Mouse (Mus musculus) neural tube, embryonic 15.5 days (tissue): ENCODE measurements around the gene Chd3. TPM values are rescaled to one million over a fixed set of nuclear protein-coding genes. Genes with fewer than 3 reads are reported as not detected.

ENCODE experiments used
- ATAC-seq: fragments of 200-750 bp; cut with Nextera tagmentation; 2 replicates; pipeline ENCODE4 v1.8.0; 2017; ENCODE audit warnings: mild to moderate bottlenecking, moderate TSS enrichment, moderate library complexity; ENCODE audit not compliant: low FRiP score
- H3K27ac ChIP-seq: fragments of 300-500 bp; sonication (generic); replicated peaks from 2 replicates; pipeline ENCODE4 v1.5.1; 2015; ENCODE audit warnings: mild to moderate bottlenecking, inconsistent platforms
- H3K27me3 ChIP-seq: fragments of 300-500 bp; sonication (generic); replicated peaks from 2 replicates; pipeline ENCODE4 v1.6.1; 2015; ENCODE audit warnings: inconsistent platforms
- H3K36me3 ChIP-seq: fragments of 300-500 bp; sonication (generic); 2 replicates; pipeline ENCODE4 v1.6.1; 2015; ENCODE audit warnings: inconsistent platforms
- H3K4me1 ChIP-seq: fragments of 300-500 bp; sonication (generic); 2 replicates; pipeline ENCODE4 v1.6.1; 2015; ENCODE audit warnings: inconsistent platforms
- H3K4me2 ChIP-seq: fragments of 300-500 bp; sonication (generic); 2 replicates; pipeline ENCODE4 v1.6.1; 2015; ENCODE audit warnings: inconsistent platforms, mild to moderate bottlenecking, moderate library complexity
- H3K4me3 ChIP-seq: fragments of 300-500 bp; sonication (generic); replicated peaks from 2 replicates; pipeline ENCODE4 v1.5.1; 2015; ENCODE audit warnings: mild to moderate bottlenecking, inconsistent platforms
- H3K9ac ChIP-seq: fragments of 300-500 bp; sonication (generic); replicated peaks from 2 replicates; pipeline ENCODE4 v1.6.1; 2015; ENCODE audit warnings: mild to moderate bottlenecking, inconsistent platforms
- H3K9me3 ChIP-seq: fragments of 300-500 bp; sonication (generic); replicated peaks from 2 replicates; pipeline ENCODE4 v1.6.1; 2016; ENCODE audit warnings: inconsistent platforms
- WGBS: fragments of 180-500 bp; shearing (Covaris S2); methylation state at CpG from one replicate; pipeline ENCODE4 v1.1.7; 2015; ENCODE audit warnings: mixed read lengths; 5-methylcytosine and 5-hydroxymethylcytosine counted together
- polyA plus RNA-seq: library from polyadenylated mRNA; unstranded; fragments of >200 nt; fragmentation: Nextera tagmentation; extraction: Ambion mirVana; gene quantifications from 2 replicates; pipeline ENCODE4 v1.2.1, GENCODE M21; 2015

Gene Chd3
- polyA plus RNA-seq, 1 experiment from 2014 or later, result 76.1 TPM

DNA sequence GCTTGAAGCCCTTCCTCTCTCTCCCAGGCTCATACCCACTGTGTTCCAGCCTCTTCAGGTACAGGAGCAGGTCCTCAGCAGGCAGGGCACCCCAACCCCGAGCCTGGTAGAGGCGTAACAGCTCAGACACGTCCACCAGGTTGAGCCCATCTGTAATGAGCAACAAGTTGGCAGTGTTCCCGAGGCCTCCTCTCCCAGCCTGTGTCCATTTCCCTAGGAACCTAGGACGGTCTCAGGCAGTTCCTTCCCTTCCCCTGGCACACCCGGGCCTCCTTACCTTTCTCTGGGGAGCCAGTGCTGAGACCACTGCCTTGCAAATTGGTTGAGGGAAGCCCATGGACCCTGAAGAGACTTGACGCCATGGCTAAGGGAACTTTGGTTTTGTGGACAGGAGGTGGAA is 66.4 kb downstream of the Chd3 start:
- Histone ChIP-seq H3K4me2 (no peak overlapping the region), H3K4me1 (no peaks in the 10 kb centered on the region), H3K36me3 (peaks cover 75% of the 10 kb centered on the region), H3K9me3 (no peaks in the 10 kb centered on the region), H3K27ac (no peak overlapping the region), H3K4me3 (no peak overlapping the region), H3K27me3 (no peaks in the 10 kb centered on the region), H3K9ac (no peak overlapping the region)
- WGBS, result 88% methylated on average over 7 of the region's 7 CpGs
- no peak for ATAC-seq

DNA sequence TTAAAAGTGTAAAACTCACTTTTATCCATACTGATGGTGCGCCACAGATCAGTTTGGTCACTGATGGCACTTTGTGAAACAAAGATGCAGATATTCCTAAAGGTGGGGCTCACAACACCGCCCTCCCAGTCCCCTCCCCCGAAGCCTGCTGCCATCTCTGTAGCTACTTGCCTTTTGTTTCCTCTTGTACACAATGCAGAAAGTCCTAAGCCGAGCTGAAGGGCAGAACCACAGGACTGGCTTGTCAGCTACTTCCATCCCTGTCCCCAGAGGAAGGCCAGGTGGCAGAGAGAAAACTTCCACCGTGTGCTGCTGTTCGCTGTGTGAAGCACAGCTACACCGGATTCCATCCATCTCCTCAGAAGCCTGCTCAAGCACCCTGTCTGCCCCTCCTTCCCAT is 71.0 kb downstream of the Chd3 start:
- no peak for ATAC-seq
- no peak overlapping the region for H3K4me2 ChIP-seq
- H3K9ac ChIP-seq, result no peak overlapping the region
- no peak overlapping the region for H3K4me3 ChIP-seq
- H3K4me1 ChIP-seq, result no peaks in the 10 kb centered on the region
- no peaks in the 10 kb centered on the region for H3K9me3 ChIP-seq
- peaks cover 38% of the 10 kb centered on the region for H3K36me3 ChIP-seq
- no peak overlapping the region for H3K27ac ChIP-seq
- 79% methylated on average over 7 of the region's 7 CpGs for WGBS
- no peaks in the 10 kb centered on the region for H3K27me3 ChIP-seq

DNA sequence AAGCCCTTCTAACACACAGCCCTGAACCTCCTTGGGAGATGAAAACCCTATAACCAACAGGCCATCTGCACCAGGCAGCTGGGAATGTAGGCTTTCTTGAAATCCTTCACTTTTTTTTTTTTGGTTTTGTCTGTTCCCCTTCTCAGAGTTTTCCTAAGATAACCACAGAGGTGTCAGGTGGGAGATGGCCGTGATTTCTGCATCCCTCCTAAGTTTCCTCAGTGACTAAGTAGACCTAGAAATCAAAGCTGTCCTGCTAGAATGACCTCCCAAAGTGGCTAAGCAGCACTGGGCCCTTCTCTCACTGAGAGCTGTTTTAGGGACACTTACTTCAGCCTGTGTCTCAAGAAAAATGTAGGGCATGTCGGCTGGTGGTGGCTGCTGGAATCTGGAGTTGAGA is 71.4 kb downstream of the Chd3 start:
- Histone ChIP-seq H3K4me2 (no peak overlapping the region), H3K27me3 (no peaks in the 10 kb centered on the region), H3K4me1 (no peaks in the 10 kb centered on the region), H3K4me3 (no peak overlapping the region), H3K27ac (no peak overlapping the region), H3K9me3 (no peaks in the 10 kb centered on the region), H3K36me3 (peaks cover 34% of the 10 kb centered on the region), H3K9ac (no peak overlapping the region)
- WGBS, result 92% methylated on average over 2 of the region's 2 CpGs
- ATAC-seq, result no peak

DNA sequence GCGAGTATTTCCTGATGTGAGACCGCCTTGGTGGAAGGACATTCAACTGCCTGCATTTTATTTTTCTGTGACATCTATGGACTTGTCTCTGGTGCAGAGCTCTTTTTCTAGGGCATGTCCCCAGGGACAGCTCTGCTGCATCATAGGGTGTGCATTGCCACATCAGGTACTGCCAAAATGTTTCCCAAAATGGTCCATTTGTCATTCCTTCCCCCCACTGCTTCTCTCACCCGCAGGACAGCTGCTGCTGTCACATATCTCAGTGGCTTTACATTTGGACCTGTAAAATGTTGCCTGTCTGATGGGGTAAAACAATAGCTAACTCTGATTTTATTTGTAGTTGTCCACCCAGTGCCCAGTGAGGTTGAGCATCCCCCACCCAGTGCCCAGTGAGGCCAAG is 73.9 kb downstream of the Chd3 start:
- no peak for ATAC-seq
- 90% methylated on average over 3 of the region's 3 CpGs for WGBS

More for the DNA sequence above, 73.9 kb downstream of the Chd3 start:
- H3K27me3 ChIP-seq, result no peaks in the 10 kb centered on the region
- H3K4me3 ChIP-seq, result no peak overlapping the region
- H3K27ac ChIP-seq, result no peak overlapping the region
- H3K9me3 ChIP-seq, result no peaks in the 10 kb centered on the region
- no peaks in the 10 kb centered on the region for H3K4me1 ChIP-seq
- H3K36me3 ChIP-seq, result peaks cover 17% of the 10 kb centered on the region
- no peak overlapping the region for H3K4me2 ChIP-seq
- no peak overlapping the region for H3K9ac ChIP-seq

Other genes starting within 250 kb of the Chd3 start
- gene Hes7, start 249.0 kb downstream of the Chd3 start, polyA plus RNA-seq, result 0.68 and 1.0 TPM in 2 replicates
- 0.63 TPM in 2 replicates for gene 9130213A22Rik, start 246.8 kb downstream of the Chd3 start, polyA plus RNA-seq
- gene Aloxe3, start 243.5 kb downstream of the Chd3 start, polyA plus RNA-seq, result 4.3 and 6.1 TPM in 2 replicates
- 0.95 and 1.0 TPM in 2 replicates for gene Alox12b, start 212.4 kb downstream of the Chd3 start, polyA plus RNA-seq
- 0.36 TPM in 2 replicates for gene Alox8, start 171.6 kb downstream of the Chd3 start, polyA plus RNA-seq
- 0.38 and 0.46 TPM in 2 replicates for gene Gucy2e, start 132.4 kb downstream of the Chd3 start, polyA plus RNA-seq
- gene Cntrob, start 45.6 kb downstream of the Chd3 start, polyA plus RNA-seq, result 14.5 and 15.3 TPM in 2 replicates
- 186 and 201 TPM in 2 replicates for gene Trappc1, start 45.4 kb downstream of the Chd3 start, polyA plus RNA-seq
- 6.0 and 7.3 TPM in 2 replicates for gene Kcnab3, start 43.1 kb downstream of the Chd3 start, polyA plus RNA-seq
- 213 and 250 TPM in 2 replicates for gene Rnf227, start 28.9 kb downstream of the Chd3 start, polyA plus RNA-seq
- gene Naa38, start 26.1 kb upstream of the Chd3 start, polyA plus RNA-seq, result 130 and 132 TPM in 2 replicates
- gene Cyb5d1, start 26.2 kb upstream of the Chd3 start, polyA plus RNA-seq, result 29.7 and 31.5 TPM in 2 replicates
- gene Tmem88, start 28.8 kb upstream of the Chd3 start, polyA plus RNA-seq, result 6.2 and 9.1 TPM in 2 replicates
- gene Kdm6b, start 44.3 kb upstream of the Chd3 start, polyA plus RNA-seq, result 29.4 and 32.6 TPM in 2 replicates
- 3.1 and 3.5 TPM in 2 replicates for gene Dnah2, start 179.7 kb upstream of the Chd3 start, polyA plus RNA-seq
- gene Efnb3, start 190.8 kb upstream of the Chd3 start, polyA plus RNA-seq, result 113 and 126 TPM in 2 replicates
- 18.1 and 18.8 TPM in 2 replicates for gene Wrap53, start 210.8 kb upstream of the Chd3 start, polyA plus RNA-seq
- 51.8 and 85.1 TPM in 2 replicates for gene Trp53, start 211.0 kb upstream of the Chd3 start, polyA plus RNA-seq
- gene Atp1b2, start 236.5 kb upstream of the Chd3 start, polyA plus RNA-seq, result 76.7 and 77.0 TPM in 2 replicates
- gene Shbg, start 248.5 kb upstream of the Chd3 start, polyA plus RNA-seq, result not detected in 2 replicates